Mouse (Mus musculus): Measurements from ENCODE around the gene Sowahc. TPM values are rescaled to one million over a fixed set of nuclear protein-coding genes. Genes with fewer than 3 reads are reported as not detected.

Gene Sowahc
- polyA plus RNA-seq (2015; fragmentation: Nextera tagmentation; extraction: Ambion mirVana): 2.0 and 2.5 TPM in 2 replicates

- under 1% methylated on average over 82 of the region's 84 CpGs for WGBS (ENCODE audit: insufficient replicate concordance)
- H3K4me1 ChIP-seq (replicated peaks): peaks cover 26% of the 10 kb centered on the region
- no peaks in the 10 kb centered on the region for H3K9me3 ChIP-seq (replicated peaks)
- ATAC-seq (ENCODE audit: insufficient read depth): peak; percentile 87
- H3K4me2 ChIP-seq: peak within 1 kb of the TSS; percentile 82
- peak within 1 kb of the TSS; percentile 54 for H3K9ac ChIP-seq
- H3K4me3 ChIP-seq (replicated peaks): peak within 1 kb of the TSS; percentile 64
- H3K27ac ChIP-seq (replicated peaks): peak within 1 kb of the TSS; percentile 66
- no peaks in the 10 kb centered on the region for H3K36me3 ChIP-seq (replicated peaks)
- H3K27me3 ChIP-seq: peaks cover 65% of the 10 kb centered on the region
Observed at GRCm38 (mm10) chr10:59221473-59222270, at the start of gene Sowahc, which contains the start of gene Sept10. TSS of gene Sowahc (plus strand) at chr10:59221953. TSS of gene Sept10 (minus strand) at chr10:59221847.

- no peaks in the 10 kb centered on the region for H3K36me3 ChIP-seq (replicated peaks)
- H3K9ac ChIP-seq: no peak overlapping the region
- H3K4me1 ChIP-seq (replicated peaks): no peaks in the 10 kb centered on the region; the same call in 1 of the 2 replicates
- no peaks in the 10 kb centered on the region for H3K9me3 ChIP-seq (replicated peaks)
- H3K27me3 ChIP-seq: no peaks in the 10 kb centered on the region
- ATAC-seq (ENCODE audit: insufficient read depth): no peak
- 73% methylated on average over 1 of the region's 1 CpGs for WGBS (ENCODE audit: insufficient replicate concordance)
- H3K27ac ChIP-seq (replicated peaks): no peak overlapping the region
- no peak overlapping the region for H3K4me3 ChIP-seq (replicated peaks)
- no peak overlapping the region for H3K4me2 ChIP-seq
Observed at GRCm38 (mm10) chr10:59172539-59172938, 49.2 kb upstream of the Sowahc start.

- H3K4me2 ChIP-seq: no peak overlapping the region
- H3K27me3 ChIP-seq: no peaks in the 10 kb centered on the region
- 27% methylated on average over 3 of the region's 3 CpGs for WGBS (ENCODE audit: insufficient replicate concordance)
- no peak overlapping the region for H3K4me3 ChIP-seq (replicated peaks)
- H3K9ac ChIP-seq: no peak overlapping the region
- ATAC-seq (ENCODE audit: insufficient read depth): no peak
- no peak overlapping the region for H3K27ac ChIP-seq (replicated peaks)
- H3K36me3 ChIP-seq (replicated peaks): no peaks in the 10 kb centered on the region
- no peaks in the 10 kb centered on the region for H3K4me1 ChIP-seq (replicated peaks)
- H3K9me3 ChIP-seq (replicated peaks): no peaks in the 10 kb centered on the region
Observed at GRCm38 (mm10) chr10:59179620-59180019, 42.1 kb upstream of the Sowahc start.

- H3K27me3 ChIP-seq: no peaks in the 10 kb centered on the region
- H3K9me3 ChIP-seq (replicated peaks): no peaks in the 10 kb centered on the region
- no peaks in the 10 kb centered on the region for H3K4me1 ChIP-seq (replicated peaks)
- 47% methylated on average over 3 of the region's 3 CpGs for WGBS (ENCODE audit: insufficient replicate concordance)
- no peak overlapping the region for H3K9ac ChIP-seq
- H3K4me2 ChIP-seq: no peak overlapping the region
- no peak for ATAC-seq (ENCODE audit: insufficient read depth)
- no peak overlapping the region for H3K27ac ChIP-seq (replicated peaks)
- no peak overlapping the region for H3K4me3 ChIP-seq (replicated peaks)
- no peaks in the 10 kb centered on the region for H3K36me3 ChIP-seq (replicated peaks)
Observed at GRCm38 (mm10) chr10:59182306-59182705, 39.4 kb upstream of the Sowahc start.

GRCm38 (mm10) chr10:59194891-59195290 lies 26.9 kb upstream of the Sowahc start:
- Histone ChIP-seq H3K27me3 (no peaks in the 10 kb centered on the region), H3K4me2 (no peak overlapping the region), H3K4me1 (replicated peaks) (no peaks in the 10 kb centered on the region), H3K9me3 (replicated peaks) (no peaks in the 10 kb centered on the region), H3K36me3 (replicated peaks) (no peaks in the 10 kb centered on the region), H3K4me3 (replicated peaks) (no peak overlapping the region), H3K27ac (replicated peaks) (no peak overlapping the region), H3K9ac (no peak overlapping the region)
- 66% methylated on average over 5 of the region's 5 CpGs for WGBS (ENCODE audit: insufficient replicate concordance)
- no peak for ATAC-seq (ENCODE audit: insufficient read depth)

GRCm38 (mm10) chr10:59196763-59197162 lies 25.0 kb upstream of the Sowahc start:
- Histone ChIP-seq H3K4me1 (replicated peaks) (no peaks in the 10 kb centered on the region), H3K27ac (replicated peaks) (no peak overlapping the region), H3K9me3 (replicated peaks) (no peaks in the 10 kb centered on the region), H3K36me3 (replicated peaks) (no peaks in the 10 kb centered on the region), H3K27me3 (no peaks in the 10 kb centered on the region), H3K4me3 (replicated peaks) (no peak overlapping the region), H3K4me2 (no peak overlapping the region), H3K9ac (no peak overlapping the region)
- no peak for ATAC-seq (ENCODE audit: insufficient read depth)
- 74% methylated on average over 3 of the region's 3 CpGs for WGBS (ENCODE audit: insufficient replicate concordance)

GRCm38 (mm10) chr10:59200011-59200410 lies 21.7 kb upstream of the Sowahc start:
- Histone ChIP-seq H3K27me3 (no peaks in the 10 kb centered on the region), H3K27ac (replicated peaks) (no peak overlapping the region), H3K9me3 (replicated peaks) (no peaks in the 10 kb centered on the region), H3K4me1 (replicated peaks) (no peaks in the 10 kb centered on the region), H3K9ac (no peak overlapping the region), H3K4me2 (no peak overlapping the region), H3K4me3 (replicated peaks) (no peak overlapping the region), H3K36me3 (replicated peaks) (no peaks in the 10 kb centered on the region)
- no peak for ATAC-seq (ENCODE audit: insufficient read depth)

GRCm38 (mm10) chr10:59220824-59221472 lies 805 bp upstream of the Sowahc start:
- Histone ChIP-seq H3K27me3 (peaks cover 65% of the 10 kb centered on the region), H3K9ac (peak overlapping the region; percentile 54), H3K4me2 (peak overlapping the region; percentile 82), H3K9me3 (replicated peaks) (no peaks in the 10 kb centered on the region), H3K4me1 (replicated peaks) (peaks cover 26% of the 10 kb centered on the region), H3K27ac (replicated peaks) (peak overlapping the region; percentile 66), H3K4me3 (replicated peaks) (peak overlapping the region; percentile 64), H3K36me3 (replicated peaks) (no peaks in the 10 kb centered on the region)
- WGBS (ENCODE audit: insufficient replicate concordance): under 1% methylated on average over 39 of the region's 39 CpGs
- ATAC-seq (ENCODE audit: insufficient read depth): no peak

- Histone ChIP-seq H3K9me3 (replicated peaks) (no peaks in the 10 kb centered on the region), H3K9ac (peak overlapping the region; percentile 49), H3K4me2 (peak overlapping the region; percentile 82), H3K4me1 (replicated peaks) (peaks cover 26% of the 10 kb centered on the region), H3K36me3 (replicated peaks) (no peaks in the 10 kb centered on the region), H3K27me3 (peaks cover 69% of the 10 kb centered on the region), H3K27ac (replicated peaks) (peak overlapping the region; percentile 66; the same call in 1 of the 2 replicates), H3K4me3 (replicated peaks) (peak overlapping the region; percentile 64)
- ATAC-seq (ENCODE audit: insufficient read depth): peak; percentile 19; the same call in 1 of the 2 replicates
- 2% methylated on average over 49 of the region's 49 CpGs for WGBS (ENCODE audit: insufficient replicate concordance)
Observed at GRCm38 (mm10) chr10:59222271-59223101, 733 bp downstream of the Sowahc start.

- 32% methylated on average over 14 of the region's 14 CpGs for WGBS (ENCODE audit: insufficient replicate concordance)
- no peaks in the 10 kb centered on the region for H3K9me3 ChIP-seq (replicated peaks)
- H3K9ac ChIP-seq: no peak overlapping the region
- H3K27ac ChIP-seq (replicated peaks): no peak overlapping the region
- peak overlapping the region; percentile 64 for H3K4me3 ChIP-seq (replicated peaks)
- peaks cover 66% of the 10 kb centered on the region for H3K27me3 ChIP-seq
- no peaks in the 10 kb centered on the region for H3K36me3 ChIP-seq (replicated peaks)
- no peak for ATAC-seq (ENCODE audit: insufficient read depth)
- peaks cover 26% of the 10 kb centered on the region for H3K4me1 ChIP-seq (replicated peaks)
- H3K4me2 ChIP-seq: peak overlapping the region; percentile 82
Observed at GRCm38 (mm10) chr10:59223301-59223700, 1.5 kb downstream of the Sowahc start.

GRCm38 (mm10) chr10:59223890-59224289 lies 2.1 kb downstream of the Sowahc start:
- no peaks in the 10 kb centered on the region for H3K36me3 ChIP-seq (replicated peaks)
- H3K4me3 ChIP-seq (replicated peaks): peak overlapping the region; percentile 64; the same call in 1 of the 2 replicates
- H3K9me3 ChIP-seq (replicated peaks): no peaks in the 10 kb centered on the region
- ATAC-seq (ENCODE audit: insufficient read depth): no peak
- peaks cover 26% of the 10 kb centered on the region for H3K4me1 ChIP-seq (replicated peaks)
- H3K9ac ChIP-seq: no peak overlapping the region
- peak overlapping the region; percentile 82 for H3K4me2 ChIP-seq
- WGBS (ENCODE audit: insufficient replicate concordance): 62% methylated on average over 4 of the region's 4 CpGs
- H3K27ac ChIP-seq (replicated peaks): no peak overlapping the region
- H3K27me3 ChIP-seq: peaks cover 60% of the 10 kb centered on the region
